Mouse (Mus musculus) testis, adult 2 months (tissue): Measurements from ENCODE around the gene S1pr5.

Experiments used
- CTCF ChIP-seq: fragments of 200-500 bp; IDR thresholded peaks from 2 replicates; pipeline ENCODE4 v1.5.1; 2012; ENCODE audit warnings: low read depth, mild to moderate bottlenecking, inconsistent platforms, low read length, moderate library complexity; ENCODE audit not compliant: control insufficient read depth, insufficient read depth, insufficient replicate concordance
- POLR2A ChIP-seq: fragments of 200-500 bp; IDR thresholded peaks from 2 replicates; pipeline ENCODE4 v1.6.1; 2012; ENCODE audit warnings: low read depth, mild to moderate bottlenecking, inconsistent platforms, low read length, moderate library complexity; ENCODE audit not compliant: control insufficient read depth

DNA sequence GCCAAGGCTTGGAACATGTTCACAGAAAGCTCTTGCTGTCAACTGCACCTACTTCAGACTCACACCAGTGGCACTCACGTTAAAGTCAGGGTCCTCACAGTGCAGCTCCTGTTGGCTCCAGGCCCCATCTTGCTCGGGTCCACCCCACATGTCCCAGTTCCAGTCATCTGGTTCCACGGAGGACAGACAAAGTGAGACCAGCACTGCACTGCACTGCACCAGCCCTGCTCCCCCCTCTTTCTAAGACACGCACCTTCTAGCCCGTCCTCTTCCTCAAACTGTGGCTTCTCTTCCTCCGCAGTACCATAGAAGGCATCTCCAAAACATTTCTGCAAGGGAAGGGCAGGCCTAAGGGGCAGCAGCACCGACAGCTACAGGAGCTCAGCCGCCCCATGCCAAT lies 28.1 kb upstream of the S1pr5 start:
- TF ChIP-seq CTCF = no peak
- no peak for TF ChIP-seq POLR2A
